Mouse (Mus musculus) small intestine, adult 2 months (tissue): ENCODE measurements at regions not wholly inside any gene's neighbourhood (a gene's known extent, or its start where the extent isn't known, plus 50 kb on each side); places are given as distances from the start of the nearest gene placed in this dataset.
"Not testable (repeated sequence)": the region's sequence is repeated elsewhere in the genome, so short reads cannot be mapped to it uniquely, and the experiment has no call there.

Experiments used
- H3K27ac ChIP-seq: fragments of 200-500 bp; 2 replicates; pipeline ENCODE4 v1.5.1; 2012; ENCODE audit warnings: low read depth, low read length, control low read depth, inconsistent platforms; ENCODE audit not compliant: insufficient read depth
- H3K27me3 ChIP-seq: fragments of 200-500 bp; 2 replicates; pipeline ENCODE4 v1.6.1; 2012; ENCODE audit warnings: mild to moderate bottlenecking, moderate library complexity, low read length, inconsistent platforms; ENCODE audit not compliant: control insufficient read depth, insufficient read depth
- H3K36me3 ChIP-seq: fragments of 200-500 bp; 2 replicates; pipeline ENCODE4 v1.6.1; 2012; ENCODE audit warnings: mild to moderate bottlenecking, low read length, control low read depth, inconsistent platforms; ENCODE audit not compliant: control insufficient read depth, insufficient read depth
- H3K4me1 ChIP-seq: fragments of 200-500 bp; 2 replicates; pipeline ENCODE4 v1.6.1; 2012; ENCODE audit warnings: low read length, inconsistent platforms, mixed read lengths; ENCODE audit not compliant: control insufficient read depth, insufficient read depth, insufficient read length
- H3K4me3 ChIP-seq: fragments of 200-500 bp; 2 replicates; pipeline ENCODE4 v1.5.1; 2012; ENCODE audit warnings: low read depth, mild to moderate bottlenecking, control low read depth, inconsistent platforms, low read length, moderate library complexity
- CTCF ChIP-seq: fragments of 200-500 bp; IDR thresholded peaks from 2 replicates; pipeline ENCODE4 v1.5.1; 2012; ENCODE audit warnings: low read depth, mild to moderate bottlenecking, control low read depth, inconsistent platforms, low read length, moderate library complexity, mixed read lengths; ENCODE audit not compliant: insufficient replicate concordance, insufficient read length; ENCODE audit errors: extremely low read depth
- POLR2A ChIP-seq: fragments of 200-500 bp; IDR thresholded peaks from 2 replicates; pipeline ENCODE4 v1.6.1; 2012; ENCODE audit warnings: low read depth, mild to moderate bottlenecking, control low read depth, inconsistent platforms, low read length, moderate library complexity
- WGBS: fragments of 180-500 bp; shearing (Covaris S2); methylation state at CpG from one replicate; pipeline ENCODE4 v1.1.7; 2018; 5-methylcytosine and 5-hydroxymethylcytosine counted together

- no peak overlapping the region for H3K4me3 ChIP-seq
- H3K4me1 ChIP-seq: peaks cover 2% of the 10 kb centered on the region; the same call in 1 of the 2 replicates
- WGBS: 58% methylated on average over 8 of the region's 8 CpGs
- H3K36me3 ChIP-seq: no peaks in the 10 kb centered on the region
- peak overlapping the region; percentile 79 for H3K27ac ChIP-seq
- no peak for TF ChIP-seq CTCF
- no peaks in the 10 kb centered on the region for H3K27me3 ChIP-seq
Observed at GRCm38 (mm10) chr17:84859916-84860315, 69.3 kb upstream of the Lrpprc start.

- no peaks in the 10 kb centered on the region for H3K4me1 ChIP-seq
- 85% methylated on average over 4 of the region's 4 CpGs for WGBS
- H3K36me3 ChIP-seq: no peaks in the 10 kb centered on the region
- H3K27ac ChIP-seq: no peak overlapping the region
- no peak for TF ChIP-seq CTCF
- no peak for TF ChIP-seq POLR2A
- H3K4me3 ChIP-seq: no peak overlapping the region
- no peaks in the 10 kb centered on the region for H3K27me3 ChIP-seq
Observed at GRCm38 (mm10) chr17:84860835-84861234, 70.2 kb upstream of the Lrpprc start.

GRCm38 (mm10) chr17:84864231-84864630 lies 73.6 kb upstream of the Lrpprc start:
- H3K27me3 ChIP-seq, H3K36me3 ChIP-seq, H3K27ac ChIP-seq, H3K4me1 ChIP-seq, H3K4me3 ChIP-seq: not testable (repeated sequence)

GRCm38 (mm10) chr17:84865158-84865557 lies 74.6 kb upstream of the Lrpprc start:
- TF ChIP-seq CTCF (no peak), POLR2A (no peak)
- Histone ChIP-seq H3K36me3 (no peaks in the 10 kb centered on the region), H3K27me3 (no peaks in the 10 kb centered on the region), H3K4me3 (no peak overlapping the region), H3K27ac (no peak overlapping the region), H3K4me1 (no peaks in the 10 kb centered on the region)
- WGBS: 66% methylated on average over 2 of the region's 2 CpGs

- Histone ChIP-seq H3K27ac (no peak overlapping the region), H3K27me3 (no peaks in the 10 kb centered on the region), H3K4me3 (no peak overlapping the region), H3K36me3 (no peaks in the 10 kb centered on the region), H3K4me1 (no peaks in the 10 kb centered on the region)
- no peak for TF ChIP-seq POLR2A
- TF ChIP-seq CTCF: no peak
- WGBS: 84% methylated on average over 3 of the region's 3 CpGs
Observed at GRCm38 (mm10) chr17:84865566-84865965, 75.0 kb upstream of the Lrpprc start.

GRCm38 (mm10) chr17:84869074-84869722 lies 78.6 kb upstream of the Lrpprc start:
- TF ChIP-seq CTCF: no peak
- 73% methylated on average over 3 of the region's 3 CpGs for WGBS
- no peaks in the 10 kb centered on the region; the same call in 1 of the 2 replicates for H3K4me1 ChIP-seq
- H3K27me3 ChIP-seq: no peaks in the 10 kb centered on the region
- no peak overlapping the region for H3K27ac ChIP-seq
- H3K4me3 ChIP-seq: no peak overlapping the region
- no peaks in the 10 kb centered on the region for H3K36me3 ChIP-seq

- no peak for TF ChIP-seq CTCF
- no peak for TF ChIP-seq POLR2A
- Histone ChIP-seq H3K36me3 (no peaks in the 10 kb centered on the region), H3K27ac (no peak overlapping the region), H3K27me3 (no peaks in the 10 kb centered on the region), H3K4me3 (no peak overlapping the region), H3K4me1 (peaks cover 3% of the 10 kb centered on the region; the same call in 1 of the 2 replicates)
- WGBS: 68% methylated on average over 7 of the region's 7 CpGs
Observed at GRCm38 (mm10) chr17:84873554-84873953, 83.0 kb upstream of the Lrpprc start.

GRCm38 (mm10) chr17:84874494-84874893 lies 82.0 kb upstream of the Ppm1b start:
- no peak overlapping the region for H3K4me3 ChIP-seq
- WGBS: 31% methylated on average over 6 of the region's 6 CpGs
- peak overlapping the region; percentile 87 for H3K27ac ChIP-seq
- peaks cover 4% of the 10 kb centered on the region; the same call in 1 of the 2 replicates for H3K4me1 ChIP-seq
- no peak for TF ChIP-seq POLR2A
- TF ChIP-seq CTCF: no peak
- no peaks in the 10 kb centered on the region for H3K27me3 ChIP-seq
- no peaks in the 10 kb centered on the region for H3K36me3 ChIP-seq
